Mouse (Mus musculus) spleen, postnatal 14 days (tissue): ENCODE results near the gene Vti1a.

Experiments used
- DNase-seq, 2 experiments: peaks; one replicate each; pipeline ENCODE4 v3.0.0; 2021 to 2022; ENCODE audit warnings: low spot score in 2 of 2

Vti1a gene

GRCm38 (mm10) chr19:55560088-55560682 is 244.1 kb downstream of the Vti1a start:
- DNase-seq, result no peak

DNA sequence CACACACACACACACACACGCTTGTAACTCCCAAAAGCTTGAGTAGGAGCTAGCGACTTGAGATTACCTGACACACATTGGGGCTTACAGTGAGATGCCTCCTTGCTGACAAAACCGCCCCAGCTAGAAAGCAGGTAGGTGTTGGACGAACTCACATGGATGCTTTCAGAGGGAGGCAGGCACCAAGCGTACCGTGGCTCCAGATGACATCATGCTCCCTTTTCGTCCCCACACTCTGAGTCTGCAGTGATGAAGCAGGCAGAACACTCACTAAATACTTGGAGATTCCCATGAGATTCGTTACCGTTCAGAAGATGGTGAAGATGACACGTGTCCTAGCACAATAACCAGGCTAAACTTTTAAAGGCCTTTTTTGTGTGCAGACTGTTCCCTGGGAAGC is 245.4 kb downstream of the Vti1a start:
- DNase-seq, result no peak

DNA sequence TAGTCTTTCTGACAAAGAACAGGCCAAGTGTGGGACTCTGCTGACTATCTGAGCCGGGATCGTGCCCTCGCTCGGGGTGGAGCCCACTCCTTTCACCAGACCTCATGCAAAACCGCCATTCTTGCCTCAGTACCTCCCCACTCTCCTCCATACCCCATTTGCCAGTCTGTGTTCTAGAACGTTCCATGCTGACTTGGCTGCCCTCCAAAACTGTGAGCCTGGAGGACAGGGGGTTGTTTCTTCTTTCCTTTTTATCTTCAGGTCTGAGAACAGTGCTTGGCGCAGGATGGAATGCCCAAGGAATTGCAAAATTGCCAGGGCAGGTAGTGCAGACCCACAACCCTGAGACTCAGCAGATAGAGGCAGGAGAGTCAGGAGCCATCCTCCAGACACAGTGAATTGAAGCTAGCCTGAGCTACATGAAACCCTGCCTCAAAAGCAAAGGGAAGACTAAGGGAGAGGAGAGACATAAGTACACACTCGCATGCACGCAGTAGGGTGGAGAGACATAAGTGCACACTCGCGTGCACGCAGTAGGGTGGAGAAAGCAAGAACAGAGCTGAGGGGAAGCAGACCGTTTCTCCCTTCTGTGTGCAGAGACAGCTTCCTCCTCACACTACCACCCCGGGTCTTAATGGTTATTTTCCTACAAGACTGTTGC is 246.5 kb downstream of the Vti1a start:
- no peak for DNase-seq

DNA sequence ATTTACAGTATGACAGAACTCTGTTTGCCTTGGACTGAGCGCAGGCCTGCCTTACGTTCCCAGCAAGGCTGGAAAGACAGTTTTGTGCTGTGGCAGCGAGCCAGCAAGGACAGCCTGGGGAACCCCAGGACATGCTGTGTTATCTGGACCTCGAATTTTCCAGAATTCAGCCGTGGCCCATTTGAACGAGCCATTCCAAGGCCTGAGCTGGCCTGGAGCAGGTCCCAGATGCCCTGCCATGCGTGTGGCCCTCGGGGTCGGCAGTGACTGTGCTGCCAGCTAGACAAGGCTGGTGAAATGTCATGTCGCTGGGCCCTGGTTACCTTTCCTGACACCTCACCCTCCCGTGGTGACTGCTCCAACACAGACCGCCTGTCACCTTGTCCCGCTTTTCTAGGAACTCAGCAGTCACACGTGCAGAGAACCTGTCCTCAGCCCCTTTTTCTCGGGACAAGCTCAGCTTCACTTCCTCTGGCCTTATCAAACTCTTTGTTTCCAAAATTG is 247.1 kb downstream of the Vti1a start:
- DNase-seq, result no peak

GRCm38 (mm10) chr19:55564104-55564938 is 248.2 kb downstream of the Vti1a start:
- no peak for DNase-seq

GRCm38 (mm10) chr19:55565111-55565510 is 249.0 kb downstream of the Vti1a start:
- DNase-seq, result no peak

DNA sequence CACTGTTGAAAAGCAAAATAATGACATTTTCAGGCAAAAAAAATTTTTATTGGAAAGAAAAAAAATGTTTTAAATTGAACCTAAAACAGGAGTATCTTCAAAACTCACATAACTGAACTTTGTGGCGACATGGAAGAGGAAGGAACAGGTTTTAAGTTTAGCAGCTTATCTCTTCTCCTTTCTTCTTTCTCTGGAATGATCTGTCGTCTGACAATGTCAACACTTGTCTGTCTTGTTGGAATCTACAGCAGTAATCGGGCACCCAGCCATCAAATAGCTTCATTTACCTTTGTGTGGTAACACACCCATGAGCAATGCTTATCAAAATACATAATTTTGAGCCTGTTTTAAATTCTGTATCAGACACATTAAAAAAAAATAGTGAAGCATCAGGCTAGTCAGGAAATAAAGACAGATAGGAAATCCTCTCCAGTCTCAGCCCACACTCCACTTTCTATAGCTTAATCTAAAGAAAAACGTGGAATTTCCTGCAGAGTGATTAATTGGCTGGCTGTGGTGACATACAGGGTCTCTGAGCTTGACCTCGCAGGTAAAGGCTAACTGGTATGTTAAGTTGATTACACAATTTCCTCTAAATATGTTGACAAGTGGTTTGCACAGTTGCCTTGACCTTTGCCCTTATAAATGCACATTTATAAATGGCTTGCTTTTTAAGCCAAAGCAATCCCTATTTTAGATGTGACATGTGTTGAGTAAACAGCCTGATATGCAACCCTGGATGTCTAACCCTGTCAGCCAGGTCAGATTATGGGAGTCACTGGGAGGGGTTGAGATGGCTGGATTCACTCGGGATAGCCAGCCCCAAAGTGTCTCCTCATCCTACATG is 249.7 kb downstream of the Vti1a start:
- no peak for DNase-seq

DNA sequence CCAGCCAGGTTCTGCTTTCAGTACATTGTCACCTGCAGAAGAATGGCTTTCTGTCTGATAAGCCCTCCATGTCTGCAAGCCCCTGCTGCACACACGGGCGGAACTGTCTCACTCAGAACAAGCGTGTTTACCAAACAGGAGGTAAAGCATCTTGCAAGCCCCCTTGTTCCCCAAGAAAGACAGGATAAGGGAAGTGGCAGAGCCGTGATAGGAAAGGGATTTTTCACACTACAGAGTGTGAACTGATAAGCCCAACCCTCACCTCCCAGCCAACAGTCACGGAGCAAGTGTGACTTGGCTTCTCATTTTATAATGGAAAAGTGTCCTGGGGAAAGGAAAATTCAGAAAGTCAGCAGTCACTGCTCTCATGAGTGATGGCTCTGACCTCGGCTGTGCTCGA is 253.0 kb downstream of the Vti1a start:
- DNase-seq, result no peak

- DNase-seq, result no peak
Observed at GRCm38 (mm10) chr19:55569894-55570293, 253.8 kb downstream of the Vti1a start.

DNA sequence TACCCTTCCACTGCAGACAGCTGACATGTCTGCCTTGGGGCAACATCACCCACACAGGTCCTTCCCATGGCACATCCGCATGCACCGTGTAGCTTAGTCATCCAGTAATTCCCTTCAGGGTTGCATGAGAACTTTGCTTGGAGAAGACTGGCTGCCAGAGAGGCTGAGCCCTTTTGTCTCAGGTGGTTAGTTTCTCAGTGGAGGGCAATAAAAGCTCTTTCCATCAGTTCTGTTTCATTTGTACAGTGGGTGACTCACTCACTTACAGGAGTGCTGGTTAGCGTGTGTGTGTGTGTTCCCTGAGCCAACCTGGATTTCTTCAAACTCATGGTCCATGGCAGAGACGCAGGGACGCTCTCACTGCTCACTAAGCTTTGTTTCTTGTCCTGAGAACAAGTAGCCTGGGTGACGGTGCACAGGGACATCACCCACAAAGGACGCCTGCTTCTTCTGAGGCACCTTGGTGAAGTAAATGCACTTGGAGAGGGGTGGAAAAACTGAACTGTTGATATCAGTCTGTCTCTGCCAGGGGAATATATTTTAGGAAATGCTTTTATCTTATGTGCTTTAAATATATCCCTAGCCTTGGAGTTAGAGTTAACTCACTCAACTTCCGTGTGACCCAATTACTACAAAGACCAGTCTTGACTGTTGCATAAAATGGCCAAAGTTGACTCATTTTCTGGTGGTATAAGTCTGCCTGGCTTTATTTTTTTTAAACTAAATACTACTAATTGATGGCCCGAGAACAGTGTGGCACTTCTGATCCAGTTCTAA is 254.6 kb downstream of the Vti1a start:
- DNase-seq, result no peak

- no peak for DNase-seq
Observed at GRCm38 (mm10) chr19:55571486-55571885, 255.4 kb downstream of the Vti1a start.

DNA sequence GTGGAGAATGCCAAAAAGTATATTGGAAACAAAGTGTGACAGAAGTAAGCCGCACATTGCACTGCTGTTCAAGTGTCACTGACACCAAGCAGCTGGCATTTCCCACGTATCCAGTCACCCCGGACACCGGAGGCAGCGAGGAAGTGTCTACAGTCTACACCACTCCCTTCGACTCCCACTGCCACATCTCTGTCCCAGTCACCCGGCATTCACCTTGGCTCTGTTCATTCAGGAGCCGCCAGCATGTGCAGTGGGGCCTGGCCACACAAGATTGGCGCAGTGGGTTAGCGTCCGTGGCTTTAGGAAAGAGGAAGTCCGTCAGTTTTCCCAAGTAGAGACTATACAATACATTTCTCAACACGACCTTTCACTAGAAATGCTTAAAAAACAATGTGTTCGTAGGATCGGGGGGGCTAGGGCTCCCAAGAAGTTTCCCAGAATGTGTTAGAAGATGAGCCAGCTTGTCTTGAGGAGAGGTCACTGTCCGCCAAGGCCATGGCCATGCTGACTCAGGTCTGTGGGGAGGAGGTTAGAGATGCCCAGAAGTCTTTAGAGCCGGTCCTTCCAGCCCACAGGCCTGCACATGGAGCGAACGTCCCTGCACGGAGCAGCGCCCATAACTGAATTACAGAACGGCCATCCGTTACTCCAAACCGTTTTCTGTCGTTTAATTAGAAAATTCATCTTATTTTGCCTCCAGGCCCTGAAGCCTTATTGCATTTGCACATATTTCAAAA is 261.4 kb downstream of the Vti1a start:
- no peak for DNase-seq

- DNase-seq, result no peak
Observed at GRCm38 (mm10) chr19:55578094-55579085, 262.3 kb downstream of the Vti1a start.

DNA sequence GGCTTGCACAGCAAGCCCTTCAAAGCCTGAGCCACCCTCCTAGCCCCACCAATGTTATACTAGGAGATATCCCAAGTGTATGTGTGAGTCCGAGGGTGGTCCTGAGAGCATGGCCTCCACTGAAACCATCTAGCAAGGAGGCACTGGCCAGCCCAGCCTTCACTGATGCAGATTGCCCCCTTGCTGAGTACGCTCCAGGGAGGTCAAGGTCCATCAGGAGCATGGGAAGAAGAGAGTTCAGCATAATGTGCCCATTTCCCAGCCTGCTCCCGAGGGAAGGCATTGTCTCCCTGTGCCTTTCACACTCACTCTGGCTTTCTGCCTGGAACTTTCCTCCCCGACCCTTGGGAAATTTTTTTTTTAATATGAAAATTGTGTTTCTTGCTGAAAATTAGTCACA is 263.2 kb downstream of the Vti1a start:
- no peak for DNase-seq

GRCm38 (mm10) chr19:55580152-55580551 is 264.1 kb downstream of the Vti1a start:
- DNase-seq, result no peak

- no peak for DNase-seq
Observed at GRCm38 (mm10) chr19:55580667-55581066, 264.6 kb downstream of the Vti1a start.

DNA sequence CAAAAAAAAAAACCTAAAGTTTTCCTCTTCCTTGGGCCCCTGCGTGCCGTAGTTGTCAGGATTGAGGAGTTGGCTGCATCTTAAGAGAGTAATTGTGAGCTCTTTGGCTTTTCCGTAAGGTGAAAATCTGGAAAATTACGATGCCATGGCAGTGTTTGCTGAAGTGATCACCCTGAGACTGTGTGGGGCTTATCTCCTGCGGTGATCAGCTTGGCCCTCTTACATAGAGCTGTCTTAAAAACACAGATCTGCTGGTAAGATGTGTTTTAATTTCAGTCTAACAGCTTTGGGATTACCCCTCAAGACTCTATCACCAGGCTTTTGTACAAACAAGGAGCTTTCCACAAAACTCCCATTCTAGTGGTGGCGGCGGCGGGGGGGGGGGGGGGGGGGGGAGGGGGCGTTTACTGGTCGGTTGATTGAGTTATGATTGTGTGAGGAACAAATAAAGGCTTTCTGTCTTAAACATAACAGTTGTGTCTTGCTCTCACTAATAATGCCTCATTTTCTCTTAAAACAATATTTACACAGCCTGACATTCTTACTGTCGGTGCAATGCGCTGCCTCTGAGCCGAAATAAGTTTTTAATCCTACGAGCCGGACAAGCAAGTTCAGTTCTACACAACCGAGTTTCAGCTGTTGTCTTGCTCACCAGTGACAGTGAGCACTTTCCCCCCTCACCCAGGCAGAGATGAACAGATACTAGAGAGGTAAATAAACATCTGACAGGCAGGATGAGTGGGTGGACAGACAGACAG is 267.0 kb downstream of the Vti1a start:
- DNase-seq, result no peak
